Mouse (Mus musculus) liver, adult 2 months (tissue): ENCODE results near the gene Zcchc4. TPM values are rescaled to one million over a fixed set of nuclear protein-coding genes. Genes with fewer than 3 reads are reported as not detected.

ENCODE experiments used
- DNase-seq: peaks from one replicate; pipeline ENCODE4 v3.0.0-alpha.2; 2011; ENCODE audit warnings: low read depth, low spot score; ENCODE audit errors: extremely low read depth
- H3K27ac ChIP-seq: fragments of 200-500 bp; replicated peaks from 2 replicates; pipeline ENCODE4 v1.5.1; 2012; ENCODE audit warnings: low read depth, mild to moderate bottlenecking, control low read depth, inconsistent platforms, low read length; ENCODE audit not compliant: insufficient read depth
- H3K27me3 ChIP-seq: fragments of 200-500 bp; 2 replicates; pipeline ENCODE4 v1.6.1; 2012; ENCODE audit warnings: mild to moderate bottlenecking, moderate library complexity, low read length, inconsistent platforms; ENCODE audit not compliant: control insufficient read depth, insufficient read depth
- H3K36me3 ChIP-seq: fragments of 200-500 bp; 2 replicates; pipeline ENCODE4 v1.6.1; 2012; ENCODE audit warnings: low read length, inconsistent platforms; ENCODE audit not compliant: control insufficient read depth, insufficient read depth
- H3K4me1 ChIP-seq: fragments of 200-500 bp; 2 replicates; pipeline ENCODE4 v1.6.1; 2011; ENCODE audit warnings: low read length; ENCODE audit not compliant: control insufficient read depth, insufficient read depth
- H3K4me3 ChIP-seq: fragments of 200-500 bp; 2 replicates; pipeline ENCODE4 v1.5.1; 2011; ENCODE audit warnings: low read depth, mild to moderate bottlenecking, control low read depth, low read length, moderate library complexity; ENCODE audit not compliant: insufficient read depth
- H3K79me2 ChIP-seq: fragments of 200-500 bp; 2 replicates; pipeline ENCODE4 v1.6.1; 2012; ENCODE audit warnings: inconsistent platforms, mild to moderate bottlenecking, low read length, moderate library complexity; ENCODE audit not compliant: control insufficient read depth, insufficient read depth
- H3K9ac ChIP-seq: fragments of 200-500 bp; 2 replicates; pipeline ENCODE4 v1.6.1; 2012; ENCODE audit warnings: low read depth, mild to moderate bottlenecking, control low read depth, inconsistent platforms, low read length
- CTCF ChIP-seq: fragments of 200-500 bp; IDR thresholded peaks from 2 replicates; pipeline ENCODE4 v1.5.1; 2011; ENCODE audit warnings: low read depth, low read length, control low read depth
- POLR2A ChIP-seq: fragments of 200-500 bp; IDR thresholded peaks from 2 replicates; pipeline ENCODE4 v1.6.1; 2011; ENCODE audit warnings: low read length, control low read depth; ENCODE audit not compliant: insufficient read depth; ENCODE audit errors: extremely low read depth
- WGBS: fragments of 180-500 bp; shearing (Covaris S2); methylation state at CpG from one replicate; pipeline ENCODE4 v1.1.7; 2018; 5-methylcytosine and 5-hydroxymethylcytosine counted together
- polyA plus RNA-seq: library from polyadenylated mRNA; depleted of rRNA; stranded (reverse); fragments of >200 nt; gene quantifications from 2 replicates; pipeline ENCODE4 v1.2.3, GENCODE M21; 2012; rRNA removed
- total RNA-seq: library from RNA; depleted of rRNA; stranded (reverse); fragments of >200 nt; gene quantifications from 2 replicates; pipeline ENCODE4 v1.2.3, GENCODE M21; 2014; rRNA removed

Zcchc4 gene
- total and polyA plus RNA-seq, 2 experiments, result 2.5 to 5.8 TPM

DNA sequence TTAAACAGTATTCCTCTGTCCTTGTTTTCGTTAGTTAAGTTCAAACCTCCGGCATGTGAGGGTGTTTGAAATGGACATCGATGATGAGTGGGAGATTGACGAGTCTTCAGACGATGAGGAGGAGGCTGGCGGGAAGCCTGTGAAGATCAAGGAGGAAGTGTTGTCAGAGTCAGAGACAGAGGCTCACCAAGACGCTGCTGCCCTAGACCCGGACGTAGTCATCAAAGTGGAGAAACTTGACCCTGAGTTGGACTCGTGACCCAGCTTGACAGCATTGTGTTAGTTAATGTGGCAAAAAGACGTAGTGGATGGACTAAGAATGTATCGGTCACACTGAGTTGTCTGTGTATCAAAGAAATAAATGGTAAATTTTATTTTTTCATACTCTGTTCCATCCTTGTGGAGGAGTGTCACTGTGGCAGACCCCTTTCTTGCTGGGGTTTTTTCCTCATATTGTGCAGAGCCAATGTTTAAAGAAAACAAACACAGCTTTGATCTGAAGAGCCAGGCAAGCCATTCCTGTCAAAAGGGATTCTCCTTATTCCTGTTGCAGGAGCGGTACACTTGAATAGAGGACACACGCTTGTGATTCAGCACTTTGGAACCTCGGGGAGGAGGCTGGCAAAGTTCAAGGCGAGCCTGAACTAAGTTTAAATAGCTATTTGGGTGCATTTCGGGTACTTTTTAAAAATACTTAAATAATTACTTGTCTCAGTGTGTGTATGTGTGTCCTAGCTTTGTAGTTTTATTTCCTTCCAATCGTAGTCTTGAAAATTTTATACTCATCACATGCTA, 91.3 kb downstream of the Zcchc4 start:
- WGBS, result 87% methylated on average over 18 of the region's 18 CpGs
- no peaks in the 10 kb centered on the region for H3K4me1 ChIP-seq
- no peak overlapping the region for H3K27ac ChIP-seq
- no peak overlapping the region for H3K9ac ChIP-seq
- no peaks in the 10 kb centered on the region for H3K79me2 ChIP-seq
- TF ChIP-seq CTCF (no peak), POLR2A (no peak)
- H3K4me3 ChIP-seq, result no peak overlapping the region
- peaks cover 25% of the 10 kb centered on the region for H3K36me3 ChIP-seq
- H3K27me3 ChIP-seq, result no peaks in the 10 kb centered on the region
- DNase-seq, result no peak

DNA sequence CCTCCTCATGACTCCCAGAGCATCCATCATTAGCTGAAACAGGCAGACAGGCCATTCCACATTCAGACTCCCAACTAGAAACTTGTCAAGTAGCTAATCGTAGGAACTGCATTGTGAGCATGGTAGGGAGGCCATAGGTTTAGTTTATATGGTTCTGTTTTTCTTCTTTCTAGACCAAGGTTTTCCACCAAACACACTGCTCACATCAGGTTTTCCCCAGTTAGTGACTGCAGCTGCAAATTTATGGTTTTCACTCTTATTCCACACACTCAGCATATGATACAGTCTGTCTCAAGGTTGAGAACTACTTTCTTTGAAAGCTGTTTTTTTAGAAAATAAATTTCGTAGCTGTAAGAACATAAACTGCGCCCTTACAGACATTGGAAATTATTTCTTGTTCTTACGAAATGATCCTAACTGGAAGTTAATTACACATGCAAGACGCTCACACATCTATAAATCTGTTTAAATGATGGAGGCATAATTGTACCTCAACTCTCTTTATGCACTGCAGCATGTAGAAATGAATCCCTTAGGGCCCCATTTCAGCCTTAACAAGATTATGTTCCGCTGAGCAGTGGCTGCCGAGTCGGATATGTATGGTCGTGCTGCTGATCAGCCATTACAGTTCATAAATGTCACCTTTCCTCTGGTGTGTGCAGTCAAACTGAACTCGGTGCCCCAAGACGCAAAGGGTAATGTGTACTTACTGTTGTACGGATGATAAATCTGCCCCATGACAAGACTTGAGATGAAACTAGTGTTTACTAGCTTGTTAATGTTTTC, 93.9 kb downstream of the Zcchc4 start:
- Histone ChIP-seq H3K9ac (no peak overlapping the region), H3K4me1 (no peaks in the 10 kb centered on the region), H3K36me3 (peaks cover 14% of the 10 kb centered on the region), H3K27me3 (no peaks in the 10 kb centered on the region), H3K4me3 (no peak overlapping the region), H3K27ac (no peak overlapping the region), H3K79me2 (no peaks in the 10 kb centered on the region)
- TF ChIP-seq CTCF (no peak), POLR2A (no peak)
- DNase-seq, result no peak
- 91% methylated on average over 12 of the region's 12 CpGs for WGBS

DNA sequence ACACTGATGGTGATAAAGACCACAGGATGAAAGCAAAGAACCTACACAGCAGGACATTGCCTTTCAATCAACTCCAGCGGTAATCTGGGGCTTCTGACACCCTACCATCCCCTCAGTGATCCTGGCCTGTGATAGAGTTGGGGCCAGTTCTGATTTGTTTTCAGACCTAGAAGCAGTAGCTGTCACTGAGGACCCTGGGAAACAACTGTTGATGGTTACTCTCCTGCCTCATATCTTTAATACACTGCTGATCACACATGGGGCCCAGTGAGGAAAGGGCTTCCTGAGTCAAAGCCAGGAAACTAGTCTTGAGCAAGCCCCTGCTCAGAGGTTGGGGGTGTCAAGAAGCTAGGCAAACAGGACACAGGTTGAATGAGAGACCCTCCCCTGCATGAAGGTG, 96.3 kb downstream of the Zcchc4 start:
- no peak for DNase-seq
- WGBS, result 36% methylated on average over 1 of the region's 1 CpGs

DNA sequence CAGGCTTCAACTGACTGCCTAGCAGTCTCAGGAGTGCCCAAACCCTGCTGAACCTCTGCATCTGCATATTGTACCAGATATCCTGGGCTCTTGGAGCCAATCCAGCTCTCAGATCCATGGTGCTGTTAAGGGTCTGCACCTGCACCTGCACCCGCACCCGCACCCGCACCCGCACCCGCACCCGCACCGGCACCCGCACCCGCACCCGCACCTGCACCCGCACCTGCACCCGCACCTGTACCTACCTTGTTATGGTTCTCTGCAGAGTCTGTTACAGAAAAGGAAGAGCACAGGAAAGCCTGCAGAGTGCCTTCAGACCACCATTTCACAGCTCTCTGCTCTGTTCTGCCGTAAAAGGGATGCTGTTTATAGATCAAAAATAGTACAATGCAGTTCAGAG, 96.8 kb downstream of the Zcchc4 start:
- Histone ChIP-seq H3K27ac (no peak overlapping the region), H3K9ac (no peak overlapping the region), H3K4me1 (no peaks in the 10 kb centered on the region), H3K27me3 (no peaks in the 10 kb centered on the region), H3K4me3 (no peak overlapping the region), H3K36me3 (peaks cover 6% of the 10 kb centered on the region), H3K79me2 (no peaks in the 10 kb centered on the region)
- DNase-seq, result no peak
- no peak for TF ChIP-seq CTCF
- no peak for TF ChIP-seq POLR2A
- WGBS, result 91% methylated on average over 13 of the region's 13 CpGs

More for the DNA sequence above, 96.3 kb downstream of the Zcchc4 start:
- Histone ChIP-seq H3K4me1 (no peaks in the 10 kb centered on the region), H3K9ac (no peak overlapping the region), H3K79me2 (no peaks in the 10 kb centered on the region), H3K27me3 (no peaks in the 10 kb centered on the region), H3K36me3 (peaks cover 10% of the 10 kb centered on the region), H3K4me3 (no peak overlapping the region), H3K27ac (no peak overlapping the region)
- no peak for TF ChIP-seq CTCF
- TF ChIP-seq POLR2A, result no peak

Other genes with a start within 250 kb of the Zcchc4 start
- gene Lgi2, start 208.9 kb upstream of the Zcchc4 start, total RNA-seq, result 0.18 and 0.20 TPM in 2 replicates
- gene Lgi2, start 208.9 kb upstream of the Zcchc4 start, polyA plus RNA-seq, result 0.04 and 0.06 TPM in 2 replicates
- gene Sepsecs, start 105.7 kb upstream of the Zcchc4 start, total RNA-seq, result 45.3 and 53.7 TPM in 2 replicates
- 14.1 and 16.4 TPM in 2 replicates for gene Sepsecs, start 105.7 kb upstream of the Zcchc4 start, polyA plus RNA-seq
- gene Pi4k2b, start 33.8 kb upstream of the Zcchc4 start, total RNA-seq, result 25.4 and 30.0 TPM in 2 replicates
- 10.3 and 14.9 TPM in 2 replicates for gene Pi4k2b, start 33.8 kb upstream of the Zcchc4 start, polyA plus RNA-seq
- gene Anapc4, start 58.6 kb downstream of the Zcchc4 start, total RNA-seq, result 21.9 and 33.7 TPM in 2 replicates
- gene Anapc4, start 58.6 kb downstream of the Zcchc4 start, polyA plus RNA-seq, result 5.2 and 6.8 TPM in 2 replicates